18 mouse cellular contexts compared by ENCODE assay signal in genomic region chr7:142566512-142566911, GRCm38 (mm10). TPM values are rescaled to one million over a fixed set of nuclear protein-coding genes. Genes with fewer than 3 reads are reported as not detected.
A peak's percentile ranks its signal among the peaks of the same experiment; 100 is the strongest.
DNase-seq lines count a peak whose midpoint lies in the region; ATAC-seq and TF ChIP-seq lines count a peak whose summit lies in the region.
"Had no signal": no experiment of that assay in that cellular context is flagged by ENCODE, and none has a peak within 500 bp of the region (broad histone marks: within the 10 kb centered on the region; RNA-seq: fewer than 3 reads in every experiment).

No protein-coding gene starts in this region.

- no peak overlapping the region for H3K4me3 ChIP-seq in heart, embryonic 16.5 days (ENCODE audit: low read length)
- H3K4me3 ChIP-seq in limb, embryonic 12.5 days (replicated peaks) = no peak overlapping the region
- no peak overlapping the region for H3K4me3 ChIP-seq in liver, postnatal 0 days (ENCODE audit: low read depth, low read length)
- H3K4me3 ChIP-seq in forebrain, embryonic 16.5 days (replicated peaks; ENCODE audit: low read length) = no peak overlapping the region
- H3K4me3 ChIP-seq: forebrain, embryonic 15.5 days; heart, adult 2 months had no signal

- peak; percentile 22 for DNase-seq in cerebellum, adult 9-11 months
- no peak for DNase-seq in cerebellum, postnatal 4 days (ENCODE audit: low spot score in 2 of 2)
- no peak for DNase-seq in heart, postnatal 36 days
- peak; percentile 57 for DNase-seq in liver, postnatal 0 days
- no peak for DNase-seq in thymus, postnatal 14 days
- DNase-seq: adrenal gland, adult 2 months; cerebellum, postnatal 25 days; heart, adult 2 months; kidney, adult 18-20 months; kidney, postnatal 14 days; lung, postnatal 14 days; thymus, adult 18-20 months had no signal

- H3K9me3 ChIP-seq in heart, embryonic 16.5 days (replicated peaks; ENCODE audit: control insufficient read depth, low read length) = no peaks in the 10 kb centered on the region
- H3K9me3 ChIP-seq in limb, embryonic 12.5 days = no peaks in the 10 kb centered on the region
- H3K9me3 ChIP-seq in liver, postnatal 0 days (ENCODE audit: low read length) = no peaks in the 10 kb centered on the region
- no peaks in the 10 kb centered on the region for H3K9me3 ChIP-seq in forebrain, embryonic 16.5 days (ENCODE audit: control insufficient read depth, low read length)
- H3K9me3 ChIP-seq: forebrain, embryonic 15.5 days had no signal

- no peak overlapping the region for H3K9ac ChIP-seq in heart, embryonic 16.5 days (ENCODE audit: low read length)
- no peak overlapping the region for H3K9ac ChIP-seq in limb, embryonic 12.5 days (replicated peaks)
- H3K9ac ChIP-seq in liver, postnatal 0 days (replicated peaks) = peak overlapping the region; percentile 34; the same call in 1 of the 2 replicates
- no peak overlapping the region for H3K9ac ChIP-seq in forebrain, embryonic 16.5 days (replicated peaks; ENCODE audit: low read depth, low read length)
- H3K9ac ChIP-seq: forebrain, embryonic 15.5 days; hindbrain, embryonic 14.5 days had no signal

- no peak overlapping the region for H3K4me2 ChIP-seq in heart, embryonic 16.5 days (ENCODE audit: low read depth, low read length)
- H3K4me2 ChIP-seq in limb, embryonic 12.5 days = no peak overlapping the region
- H3K4me2 ChIP-seq in liver, postnatal 0 days (ENCODE audit: low read depth, low read length) = no peak overlapping the region
- no peak overlapping the region for H3K4me2 ChIP-seq in forebrain, embryonic 16.5 days (ENCODE audit: low read length)
- H3K4me2 ChIP-seq: forebrain, embryonic 15.5 days; hindbrain, embryonic 14.5 days; midbrain, embryonic 11.5 days had no signal

- peaks cover 28% of the 10 kb centered on the region for H3K4me1 ChIP-seq in heart, embryonic 16.5 days (ENCODE audit: control insufficient read depth, insufficient read depth, low read length)
- H3K4me1 ChIP-seq in limb, embryonic 12.5 days (replicated peaks) = peaks cover 81% of the 10 kb centered on the region
- H3K4me1 ChIP-seq in liver, postnatal 0 days (ENCODE audit: insufficient read depth) = peaks cover 64% of the 10 kb centered on the region
- H3K4me1 ChIP-seq in forebrain, embryonic 16.5 days (replicated peaks; ENCODE audit: control insufficient read depth, insufficient read depth, low read length) = no peaks in the 10 kb centered on the region

- peak overlapping the region; percentile 30; the same call in 1 of the 2 replicates for H3K27ac ChIP-seq in heart, embryonic 16.5 days (ENCODE audit: low read length)
- peak overlapping the region; percentile 7; the same call in 1 of the 2 replicates for H3K27ac ChIP-seq in limb, embryonic 12.5 days
- H3K27ac ChIP-seq in liver, postnatal 0 days (ENCODE audit: low read depth) = peak overlapping the region; percentile 90
- H3K27ac ChIP-seq in forebrain, embryonic 16.5 days (ENCODE audit: low read length) = no peak overlapping the region
- H3K27ac ChIP-seq: forebrain, embryonic 15.5 days; heart, adult 2 months; hindbrain, embryonic 14.5 days had no signal

- H3K27me3 ChIP-seq in heart, embryonic 16.5 days (ENCODE audit: control insufficient read depth, insufficient read depth, low read length) = no peaks in the 10 kb centered on the region
- no peaks in the 10 kb centered on the region for H3K27me3 ChIP-seq in limb, embryonic 12.5 days
- no peaks in the 10 kb centered on the region for H3K27me3 ChIP-seq in liver, postnatal 0 days (ENCODE audit: insufficient read depth, low read length)
- H3K27me3 ChIP-seq in forebrain, embryonic 16.5 days (replicated peaks; ENCODE audit: control insufficient read depth, insufficient read depth, low read length) = no peaks in the 10 kb centered on the region
- H3K27me3 ChIP-seq: forebrain, embryonic 15.5 days had no signal

- intact Hi-C loops in heart, postnatal 36 days (cut with DNase I) = no loop called here

- TF ChIP-seq EP300 in liver, postnatal 0 days (IDR thresholded peaks at IDR 0.05; ENCODE audit: low read depth) = peak; percentile 84

- TF ChIP-seq CTCF in liver, postnatal 0 days (IDR thresholded peaks at IDR 0.05; ENCODE audit: low read depth) = no peak

- no peaks in the 10 kb centered on the region for H3K36me3 ChIP-seq in heart, embryonic 16.5 days (ENCODE audit: control insufficient read depth, insufficient read depth)
- H3K36me3 ChIP-seq in limb, embryonic 12.5 days = no peaks in the 10 kb centered on the region
- H3K36me3 ChIP-seq in liver, postnatal 0 days (replicated peaks; ENCODE audit: insufficient read depth, low read length) = no peaks in the 10 kb centered on the region
- no peaks in the 10 kb centered on the region for H3K36me3 ChIP-seq in forebrain, embryonic 16.5 days (ENCODE audit: control insufficient read depth, insufficient read depth)
- H3K36me3 ChIP-seq: forebrain, embryonic 15.5 days had no signal

- no peak for ATAC-seq in heart, embryonic 16.5 days (replicated peaks; ENCODE audit: extremely low read depth, insufficient read depth, low FRiP score)
- ATAC-seq in limb, embryonic 12.5 days (ENCODE audit: insufficient number of reproducible peaks, insufficient read depth, low FRiP score, low TSS enrichment, low read depth) = no peak
- ATAC-seq in liver, postnatal 0 days = peak; percentile 15; the same call in 1 of the 2 replicates
- ATAC-seq in forebrain, embryonic 16.5 days = no peak
- ATAC-seq: forebrain, embryonic 15.5 days had no signal

- 76% methylated on average over 9 of the region's 9 CpGs for WGBS in heart, embryonic 16.5 days
- WGBS in limb, embryonic 12.5 days = 89% methylated on average over 9 of the region's 9 CpGs
- WGBS in liver, postnatal 0 days (ENCODE audit: insufficient replicate concordance) = 40% methylated on average over 9 of the region's 9 CpGs
- WGBS in forebrain, embryonic 16.5 days = 81% methylated on average over 9 of the region's 9 CpGs

RNA-seq across cellular contexts. Expression of gene Mrpl23, which starts 34.0 kb away (rescaled TPM):
- 14.2 and 20.0 TPM in 2 replicates for polyA plus RNA-seq in heart, embryonic 16.5 days (2015; fragmentation: Nextera tagmentation; extraction: Ambion mirVana)
- total RNA-seq in heart, postnatal 36 days (2021) = 10 to 100 TPM; 12.8 to 13.1 TPM
- polyA plus RNA-seq in limb, embryonic 12.5 days (2016; fragmentation: Nextera tagmentation; extraction: Ambion mirVana) = 29.4 and 33.3 TPM in 2 replicates
- polyA plus RNA-seq in liver, postnatal 0 days (2015; fragmentation: Nextera tagmentation; extraction: Ambion mirVana) = 18.7 and 19.3 TPM in 2 replicates
- 16.0 and 23.0 TPM in 2 replicates for polyA plus RNA-seq in forebrain, embryonic 16.5 days (2015; fragmentation: Nextera tagmentation; extraction: Ambion mirVana)

Comparison
In these comparisons a context has a peak if more than half of its experiments do, and no peak if none do; other contexts are left out.
1. DNase-seq: peak in cerebellum, adult 9-11 months (single experiment) and liver, postnatal 0 days (single experiment); none in cerebellum, postnatal 4 days (0 of 2), heart, postnatal 36 days (0 of 2) and thymus, postnatal 14 days (single experiment).